Mouse (Mus musculus) C2C12 (cell line): Measurements from ENCODE around the gene Traf3ip3. TPM values are rescaled to one million over a fixed set of nuclear protein-coding genes. Genes with fewer than 3 reads are reported as not detected.

Source experiments
- H3K27me3 ChIP-seq: one replicate; pipeline ENCODE4 v1.6.1; 2011; ENCODE audit not compliant: control insufficient read depth, insufficient read depth, insufficient read length
- H3K36me3 ChIP-seq: one replicate; pipeline ENCODE4 v1.6.1; 2011; ENCODE audit not compliant: control insufficient read depth, insufficient read depth
- H3K4me3 ChIP-seq: one replicate; pipeline ENCODE4 v1.5.1; 2011; ENCODE audit warnings: mild to moderate bottlenecking, control low read depth; ENCODE audit not compliant: poor library complexity, insufficient read depth, severe bottlenecking
- H3K79me2 ChIP-seq: one replicate; pipeline ENCODE4 v1.6.1; 2011; ENCODE audit not compliant: control insufficient read depth, insufficient read depth
- H3K79me3 ChIP-seq: one replicate; pipeline ENCODE4 v1.6.1; 2011; ENCODE audit warnings: low read depth, control low read depth
- H3ac ChIP-seq: one replicate; pipeline ENCODE3; 2011; ENCODE audit warnings: low read depth; ENCODE audit not compliant: control insufficient read depth, insufficient read length
- CEBPB ChIP-seq: IDR thresholded peaks from one replicate; pipeline ENCODE4 v1.6.1; 2011; ENCODE audit warnings: low read depth, mild to moderate bottlenecking, control low read depth, moderate library complexity
- CTCF ChIP-seq: IDR thresholded peaks from one replicate; pipeline ENCODE4 v1.5.1; 2011; ENCODE audit not compliant: control insufficient read depth, insufficient read depth, insufficient read length
- FOSL1 ChIP-seq: IDR thresholded peaks from one replicate; pipeline ENCODE4 v1.8.0; 2011; ENCODE audit warnings: mild to moderate bottlenecking, low read length; ENCODE audit not compliant: poor library complexity, insufficient read depth, severe bottlenecking
- MAX ChIP-seq: IDR thresholded peaks from one replicate; pipeline ENCODE4 v1.6.1; 2011; ENCODE audit warnings: mild to moderate bottlenecking, control low read depth
- MYOD1 ChIP-seq: IDR thresholded peaks from one replicate; pipeline ENCODE4 v1.6.1; 2011; ENCODE audit warnings: low read depth; ENCODE audit not compliant: control insufficient read depth, insufficient read length
- MYOG ChIP-seq: IDR thresholded peaks from one replicate; pipeline ENCODE4 v1.6.1; 2011; ENCODE audit not compliant: control insufficient read depth, insufficient read length; ENCODE audit errors: extremely low read depth
- USF1 ChIP-seq: IDR thresholded peaks from one replicate; pipeline ENCODE4 v1.6.1; 2011; ENCODE audit warnings: low read depth, mild to moderate bottlenecking, control low read depth, moderate library complexity
- polyA plus RNA-seq: library from polyadenylated mRNA; unstranded; fragments of >200 nt; fragmentation: generic; extraction: Trizol; gene quantifications from one replicate; pipeline ENCODE4 v1.2.1, GENCODE M21; 2012; ENCODE audit warnings: missing spikeins

Traf3ip3 gene
- polyA plus RNA-seq, 1 experiment: 0.02 TPM

DNA sequence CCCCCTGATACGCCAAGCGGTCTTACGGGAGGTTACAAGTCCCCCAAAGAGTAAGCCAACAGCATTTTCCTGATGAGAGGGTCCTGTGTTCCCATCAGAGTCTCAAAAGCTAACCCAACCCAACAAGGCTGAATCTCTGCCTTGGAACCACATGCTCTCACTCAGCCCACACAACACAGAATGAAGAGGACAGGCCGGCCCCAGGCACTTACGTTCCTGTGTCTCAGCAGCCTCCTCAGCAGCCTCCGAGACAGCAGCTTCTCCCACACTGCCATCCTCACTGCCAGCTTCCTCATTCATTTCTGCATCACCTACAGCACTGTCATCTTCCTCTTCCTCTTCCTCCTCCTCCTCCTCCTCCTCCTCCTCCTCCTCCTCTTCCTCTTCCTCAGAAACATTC, 73.4 kb downstream of the Traf3ip3 start:
- Histone ChIP-seq H3K4me3 (no peak overlapping the region), H3K27me3 (no peaks in the 10 kb centered on the region), H3K79me3 (peaks cover 24% of the 10 kb centered on the region), H3K36me3 (peaks cover 44% of the 10 kb centered on the region), H3K79me2 (peaks cover 56% of the 10 kb centered on the region), H3ac (no peak overlapping the region)
- no peak for TF ChIP-seq USF1
- no peak for TF ChIP-seq MYOG
- TF ChIP-seq CEBPB: no peak
- TF ChIP-seq CTCF: no peak
- no peak for TF ChIP-seq MYOD1
- TF ChIP-seq FOSL1: no peak
- TF ChIP-seq MAX: no peak

GRCm38 (mm10) chr1:193125835-193126234, 75.7 kb downstream of the Traf3ip3 start:
- Histone ChIP-seq H3K27me3 (no peaks in the 10 kb centered on the region), H3K79me3 (peaks cover 24% of the 10 kb centered on the region), H3ac (no peak overlapping the region), H3K4me3 (no peak overlapping the region), H3K36me3 (peaks cover 65% of the 10 kb centered on the region), H3K79me2 (peaks cover 56% of the 10 kb centered on the region)
- TF ChIP-seq FOSL1 (no peak), MYOG (no peak), CEBPB (no peak), MAX (no peak), MYOD1 (no peak), CTCF (no peak), USF1 (no peak)

Other genes starting within 250 kb of the Traf3ip3 start
- gene Syt14, start 165.9 kb downstream of the Traf3ip3 start, polyA plus RNA-seq: not detected
- 10.6 TPM for gene Diexf, start 71.4 kb downstream of the Traf3ip3 start, polyA plus RNA-seq
- gene Irf6, start 48.6 kb downstream of the Traf3ip3 start, polyA plus RNA-seq: 0.08 TPM
- 4.1 TPM for gene A130010J15Rik, start 33.7 kb downstream of the Traf3ip3 start, polyA plus RNA-seq
- 5.3 TPM for gene Lamb3, start 6.0 kb upstream of the Traf3ip3 start, polyA plus RNA-seq
- gene Hsd11b1, start 62.4 kb upstream of the Traf3ip3 start, polyA plus RNA-seq: 0.12 TPM
- gene G0s2, start 71.5 kb upstream of the Traf3ip3 start, polyA plus RNA-seq: 66.1 TPM
- 1.2 TPM for gene Camk1g, start 168.6 kb upstream of the Traf3ip3 start, polyA plus RNA-seq